Mouse (Mus musculus) liver, embryonic 14.5 days (tissue): Measurements from ENCODE around the gene Scube3.

Experiments used
- CTCF ChIP-seq: IDR thresholded peaks from 2 replicates; pipeline ENCODE4 v1.5.1; 2016; ENCODE audit warnings: antibody characterized with exemption, low read depth, control low read depth
- EP300 ChIP-seq: IDR thresholded peaks from 2 replicates; pipeline ENCODE4 v1.6.1; 2016; ENCODE audit warnings: antibody characterized with exemption, low read depth

DNA sequence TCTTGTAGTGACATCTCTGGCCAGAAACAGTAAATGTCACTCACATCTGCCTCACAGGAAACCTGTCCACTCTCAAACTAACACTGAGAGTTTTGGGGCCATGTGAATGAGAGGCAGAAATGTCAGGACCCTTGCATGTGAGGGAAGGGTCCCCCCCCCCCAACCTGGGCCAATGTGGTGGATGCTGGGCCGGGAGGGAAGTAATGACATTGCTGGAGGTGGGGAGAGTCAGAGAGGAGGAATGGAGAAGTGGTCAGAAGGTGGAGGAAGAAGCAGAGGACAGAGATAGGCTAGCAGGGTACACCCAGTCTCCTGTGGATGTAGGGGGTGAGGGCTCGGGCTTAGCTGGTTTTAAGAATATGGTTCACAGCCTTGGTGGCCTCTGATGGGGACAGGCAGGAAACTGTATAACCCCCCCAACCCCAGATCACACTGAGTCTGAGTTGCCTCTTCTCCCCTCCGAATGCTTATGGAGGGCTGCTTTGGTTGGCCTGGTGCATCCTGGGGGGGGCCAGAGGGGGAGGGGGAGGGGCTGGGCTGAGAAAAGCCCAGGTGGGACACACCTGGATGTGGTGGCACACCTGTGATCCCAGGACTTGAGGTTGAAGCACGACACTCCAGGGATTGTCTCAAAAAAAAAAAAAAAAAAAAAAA lies 67.6 kb downstream of the Scube3 start:
- TF ChIP-seq CTCF (no peak), EP300 (no peak)
